Mouse (Mus musculus): ENCODE data around the gene Ctsd. TPM values are rescaled to one million over a fixed set of nuclear protein-coding genes. Genes with fewer than 3 reads are reported as not detected.

The Ctsd gene
- polyA plus RNA-seq, 1 experiment from 2014 or later, result 408 TPM

GRCm38 (mm10) chr7:142395472-142395871 is 7.6 kb upstream of the Ctsd start:
- Histone ChIP-seq H3K9me3 (replicated peaks; ENCODE audit: control insufficient read depth, low read length) (no peaks in the 10 kb centered on the region), H3K4me1 (ENCODE audit: control insufficient read depth, low read depth, low read length) (peaks cover 60% of the 10 kb centered on the region), H3K9ac (ENCODE audit: low read depth, low read length) (no peak overlapping the region), H3K27ac (ENCODE audit: low read length) (peak overlapping the region; percentile 54), H3K4me2 (ENCODE audit: low read depth, low read length) (no peak overlapping the region), H3K36me3 (ENCODE audit: control insufficient read depth, insufficient read depth) (no peaks in the 10 kb centered on the region), H3K27me3 (ENCODE audit: control insufficient read depth, insufficient read depth, low read depth, low read length) (no peaks in the 10 kb centered on the region), H3K4me3 (ENCODE audit: low read depth, low read length) (no peak overlapping the region)
- 19% methylated on average over 4 of the region's 4 CpGs for WGBS (ENCODE audit: insufficient replicate concordance)
- peak; percentile 39 for ATAC-seq (ENCODE audit: low read depth)

- 41% methylated on average over 6 of the region's 6 CpGs for WGBS (ENCODE audit: insufficient replicate concordance)
- no peaks in the 10 kb centered on the region for H3K9me3 ChIP-seq (replicated peaks; ENCODE audit: control insufficient read depth, low read length)
- peak overlapping the region; percentile 76 for H3K27ac ChIP-seq (ENCODE audit: low read length)
- no peak overlapping the region for H3K4me2 ChIP-seq (ENCODE audit: low read depth, low read length)
- H3K36me3 ChIP-seq (ENCODE audit: control insufficient read depth, insufficient read depth), result no peaks in the 10 kb centered on the region
- H3K27me3 ChIP-seq (ENCODE audit: control insufficient read depth, insufficient read depth, low read depth, low read length), result no peaks in the 10 kb centered on the region
- no peak for ATAC-seq (ENCODE audit: low read depth)
- peaks cover 60% of the 10 kb centered on the region for H3K4me1 ChIP-seq (ENCODE audit: control insufficient read depth, low read depth, low read length)
- H3K4me3 ChIP-seq (ENCODE audit: low read depth, low read length), result no peak overlapping the region
- H3K9ac ChIP-seq (ENCODE audit: low read depth, low read length), result no peak overlapping the region
Measured at GRCm38 (mm10) chr7:142394261-142395190, 6.7 kb upstream of the Ctsd start.

- no peaks in the 10 kb centered on the region for H3K9me3 ChIP-seq (replicated peaks; ENCODE audit: control insufficient read depth, low read length)
- H3K27ac ChIP-seq (ENCODE audit: low read length), result peak overlapping the region; percentile 76
- peaks cover 64% of the 10 kb centered on the region for H3K4me1 ChIP-seq (ENCODE audit: control insufficient read depth, low read depth, low read length)
- WGBS (ENCODE audit: insufficient replicate concordance), result 9% methylated on average over 4 of the region's 4 CpGs
- peak overlapping the region; percentile 56 for H3K9ac ChIP-seq (ENCODE audit: low read depth, low read length)
- no peaks in the 10 kb centered on the region for H3K27me3 ChIP-seq (ENCODE audit: control insufficient read depth, insufficient read depth, low read depth, low read length)
- H3K36me3 ChIP-seq (ENCODE audit: control insufficient read depth, insufficient read depth), result no peaks in the 10 kb centered on the region
- peak overlapping the region; percentile 40 for H3K4me2 ChIP-seq (ENCODE audit: low read depth, low read length)
- peak; percentile 87 for ATAC-seq (ENCODE audit: low read depth)
- H3K4me3 ChIP-seq (ENCODE audit: low read depth, low read length), result no peak overlapping the region
Measured at GRCm38 (mm10) chr7:142393191-142393590, 5.4 kb upstream of the Ctsd start.

GRCm38 (mm10) chr7:142391609-142392008 is 3.8 kb upstream of the Ctsd start:
- no peaks in the 10 kb centered on the region for H3K27me3 ChIP-seq (ENCODE audit: control insufficient read depth, insufficient read depth, low read depth, low read length)
- 55% methylated on average over 4 of the region's 4 CpGs for WGBS (ENCODE audit: insufficient replicate concordance)
- H3K4me2 ChIP-seq (ENCODE audit: low read depth, low read length), result no peak overlapping the region
- peak overlapping the region; percentile 7 for H3K27ac ChIP-seq (ENCODE audit: low read length)
- H3K4me1 ChIP-seq (ENCODE audit: control insufficient read depth, low read depth, low read length), result peaks cover 61% of the 10 kb centered on the region
- H3K4me3 ChIP-seq (ENCODE audit: low read depth, low read length), result no peak overlapping the region
- no peak overlapping the region for H3K9ac ChIP-seq (ENCODE audit: low read depth, low read length)
- H3K9me3 ChIP-seq (replicated peaks; ENCODE audit: control insufficient read depth, low read length), result no peaks in the 10 kb centered on the region
- no peak for ATAC-seq (ENCODE audit: low read depth)
- no peaks in the 10 kb centered on the region for H3K36me3 ChIP-seq (ENCODE audit: control insufficient read depth, insufficient read depth)

- no peaks in the 10 kb centered on the region for H3K36me3 ChIP-seq (ENCODE audit: control insufficient read depth, insufficient read depth)
- no peak overlapping the region for H3K9ac ChIP-seq (ENCODE audit: low read depth, low read length)
- ATAC-seq (ENCODE audit: low read depth), result no peak
- WGBS (ENCODE audit: insufficient replicate concordance), result 36% methylated on average over 3 of the region's 3 CpGs
- H3K9me3 ChIP-seq (replicated peaks; ENCODE audit: control insufficient read depth, low read length), result no peaks in the 10 kb centered on the region
- H3K4me3 ChIP-seq (ENCODE audit: low read depth, low read length), result no peak overlapping the region
- peaks cover 61% of the 10 kb centered on the region for H3K4me1 ChIP-seq (ENCODE audit: control insufficient read depth, low read depth, low read length)
- H3K27ac ChIP-seq (ENCODE audit: low read length), result peak overlapping the region; percentile 7
- H3K4me2 ChIP-seq (ENCODE audit: low read depth, low read length), result no peak overlapping the region
- H3K27me3 ChIP-seq (ENCODE audit: control insufficient read depth, insufficient read depth, low read depth, low read length), result no peaks in the 10 kb centered on the region
Measured at GRCm38 (mm10) chr7:142391108-142391507, 3.3 kb upstream of the Ctsd start.

- Histone ChIP-seq H3K4me2 (ENCODE audit: low read depth, low read length) (no peak overlapping the region), H3K9me3 (replicated peaks; ENCODE audit: control insufficient read depth, low read length) (no peaks in the 10 kb centered on the region), H3K4me3 (ENCODE audit: low read depth, low read length) (no peak overlapping the region), H3K36me3 (ENCODE audit: control insufficient read depth, insufficient read depth) (peaks cover 5% of the 10 kb centered on the region), H3K27me3 (ENCODE audit: control insufficient read depth, insufficient read depth, low read depth, low read length) (no peaks in the 10 kb centered on the region), H3K27ac (ENCODE audit: low read length) (peak overlapping the region; percentile 65), H3K4me1 (ENCODE audit: control insufficient read depth, low read depth, low read length) (peaks cover 61% of the 10 kb centered on the region), H3K9ac (ENCODE audit: low read depth, low read length) (0 out of 2 replicates have a peak overlapping the region, but pooled peaks have one; percentile 19)
- ATAC-seq (ENCODE audit: low read depth), result no peak
- 67% methylated on average over 3 of the region's 3 CpGs for WGBS (ENCODE audit: insufficient replicate concordance)
Measured at GRCm38 (mm10) chr7:142389961-142390650, 2.3 kb upstream of the Ctsd start.

GRCm38 (mm10) chr7:142388740-142389139 is 902 bp upstream of the Ctsd start:
- peaks cover 61% of the 10 kb centered on the region for H3K4me1 ChIP-seq (ENCODE audit: control insufficient read depth, low read depth, low read length)
- no peak for ATAC-seq (ENCODE audit: low read depth)
- peaks cover 18% of the 10 kb centered on the region for H3K36me3 ChIP-seq (ENCODE audit: control insufficient read depth, insufficient read depth)
- H3K4me2 ChIP-seq (ENCODE audit: low read depth, low read length), result no peak overlapping the region
- 89% methylated on average over 2 of the region's 2 CpGs for WGBS (ENCODE audit: insufficient replicate concordance)
- H3K9me3 ChIP-seq (replicated peaks; ENCODE audit: control insufficient read depth, low read length), result no peaks in the 10 kb centered on the region
- H3K4me3 ChIP-seq (ENCODE audit: low read depth, low read length), result no peak overlapping the region
- H3K27ac ChIP-seq (ENCODE audit: low read length), result peak overlapping the region; percentile 71; the same call in 1 of the 2 replicates
- H3K9ac ChIP-seq (ENCODE audit: low read depth, low read length), result no peak overlapping the region
- no peaks in the 10 kb centered on the region for H3K27me3 ChIP-seq (ENCODE audit: control insufficient read depth, insufficient read depth, low read depth, low read length)

GRCm38 (mm10) chr7:142388198-142388597 is 360 bp upstream of the Ctsd start:
- ATAC-seq (ENCODE audit: low read depth), result no peak
- Histone ChIP-seq H3K9me3 (replicated peaks; ENCODE audit: control insufficient read depth, low read length) (no peaks in the 10 kb centered on the region), H3K36me3 (ENCODE audit: control insufficient read depth, insufficient read depth) (peaks cover 24% of the 10 kb centered on the region), H3K4me1 (ENCODE audit: control insufficient read depth, low read depth, low read length) (peaks cover 61% of the 10 kb centered on the region), H3K27me3 (ENCODE audit: control insufficient read depth, insufficient read depth, low read depth, low read length) (no peaks in the 10 kb centered on the region), H3K9ac (ENCODE audit: low read depth, low read length) (peak overlapping the region; percentile 19; the same call in 1 of the 2 replicates), H3K4me2 (ENCODE audit: low read depth, low read length) (peak overlapping the region; percentile 56), H3K4me3 (ENCODE audit: low read depth, low read length) (peak overlapping the region; percentile 90), H3K27ac (ENCODE audit: low read length) (peak overlapping the region; percentile 71)
- 85% methylated on average over 1 of the region's 1 CpGs for WGBS (ENCODE audit: insufficient replicate concordance)
